Mouse (Mus musculus) ES-E14 (cell line): ENCODE measurements around the gene Hscb. TPM values are rescaled to one million over a fixed set of nuclear protein-coding genes. Genes with fewer than 3 reads are reported as not detected.

ENCODE experiments used
- DNase-seq: peaks from one replicate; pipeline ENCODE4 v3.0.0-alpha.2; 2013; ENCODE audit warnings: low read depth, low spot score
- H3K27ac ChIP-seq: 2 replicates; pipeline ENCODE4 v1.5.1; 2012; ENCODE audit warnings: low read depth, mild to moderate bottlenecking, low read length, moderate library complexity, mixed read lengths; ENCODE audit not compliant: poor library complexity, insufficient read depth, severe bottlenecking
- H3K36me3 ChIP-seq: 2 replicates; pipeline ENCODE4 v1.6.1; 2012; ENCODE audit warnings: mild to moderate bottlenecking, low read length, moderate library complexity, mixed read lengths; ENCODE audit not compliant: control insufficient read depth, poor library complexity, insufficient read depth, severe bottlenecking
- H3K4me1 ChIP-seq, 2 experiments: fragments of 150-350 bp in 1 of 2; sonication (generic) in 1 of 2; 2 replicates each; pipeline ENCODE4 v1.6.1; 2012; ENCODE audit warnings: low read length in 2 of 2, mild to moderate bottlenecking in 1 of 2, mixed read lengths in 1 of 2; ENCODE audit not compliant: control insufficient read depth in 2 of 2, insufficient read depth in 2 of 2, poor library complexity in 1 of 2
- H3K4me3 ChIP-seq, 2 experiments: fragments of 150-350 bp in 1 of 2; sonication (generic) in 1 of 2; 2 replicates each; pipeline ENCODE4 v1.5.1; 2012; ENCODE audit warnings: low read length in 2 of 2, low read depth in 1 of 2, mild to moderate bottlenecking in 1 of 2, mixed read lengths in 1 of 2; ENCODE audit not compliant: insufficient read depth in 1 of 2, poor library complexity in 1 of 2, severe bottlenecking in 1 of 2
- H3K9ac ChIP-seq: 2 replicates; pipeline ENCODE4 v1.6.1; 2012; ENCODE audit warnings: low read depth, mild to moderate bottlenecking, low read length, mixed read lengths; ENCODE audit not compliant: poor library complexity, insufficient read depth, severe bottlenecking
- H3K9me3 ChIP-seq: fragments of 150-350 bp; sonication (generic); 2 replicates; pipeline ENCODE4 v1.6.1; 2012; ENCODE audit warnings: low read depth, mild to moderate bottlenecking, low read length; ENCODE audit not compliant: control insufficient read depth, insufficient read depth
- CHD2 ChIP-seq: IDR thresholded peaks from 2 replicates; pipeline ENCODE4 v1.6.1; 2014; ENCODE audit warnings: mild to moderate bottlenecking, low read depth, low read length, inconsistent platforms
- HCFC1 ChIP-seq: IDR thresholded peaks from 2 replicates; pipeline ENCODE4 v1.6.1; 2012; ENCODE audit warnings: low read length, inconsistent platforms, borderline replicate concordance; ENCODE audit not compliant: insufficient read depth
- MAFK ChIP-seq: IDR thresholded peaks from 2 replicates; pipeline ENCODE4 v1.6.1; 2014; ENCODE audit warnings: mild to moderate bottlenecking, low read depth, low read length, inconsistent platforms; ENCODE audit not compliant: insufficient read depth
- ZC3H11A ChIP-seq: IDR thresholded peaks from 2 replicates; pipeline ENCODE4 v1.6.1; 2012; ENCODE audit warnings: low read depth, mild to moderate bottlenecking, inconsistent platforms, low read length, borderline replicate concordance
- ZNF384 ChIP-seq: IDR thresholded peaks from 2 replicates; pipeline ENCODE4 v1.6.1; 2012; ENCODE audit warnings: low read depth, low read length, inconsistent platforms
- in situ Hi-C, 2 experiments: fragments of 600-800 bp; cut with MboI; formaldehyde crosslinking; loops; one replicate each; pipeline ENCODE4 v1.15.1; 2025; ENCODE audit warnings: low sequenced_read_pairs in 2 of 2, inconsistent platforms in 1 of 2; ENCODE audit not compliant: unreplicated experiment in 2 of 2
- total RNA-seq: library from RNA; depleted of rRNA; stranded (reverse); fragments of 300-350 nt; gene quantifications from 2 replicates; pipeline ENCODE4 v1.2.3, GENCODE M21; 2012

Hscb gene
- total RNA-seq, 1 experiment = 22.9 TPM

DNA sequence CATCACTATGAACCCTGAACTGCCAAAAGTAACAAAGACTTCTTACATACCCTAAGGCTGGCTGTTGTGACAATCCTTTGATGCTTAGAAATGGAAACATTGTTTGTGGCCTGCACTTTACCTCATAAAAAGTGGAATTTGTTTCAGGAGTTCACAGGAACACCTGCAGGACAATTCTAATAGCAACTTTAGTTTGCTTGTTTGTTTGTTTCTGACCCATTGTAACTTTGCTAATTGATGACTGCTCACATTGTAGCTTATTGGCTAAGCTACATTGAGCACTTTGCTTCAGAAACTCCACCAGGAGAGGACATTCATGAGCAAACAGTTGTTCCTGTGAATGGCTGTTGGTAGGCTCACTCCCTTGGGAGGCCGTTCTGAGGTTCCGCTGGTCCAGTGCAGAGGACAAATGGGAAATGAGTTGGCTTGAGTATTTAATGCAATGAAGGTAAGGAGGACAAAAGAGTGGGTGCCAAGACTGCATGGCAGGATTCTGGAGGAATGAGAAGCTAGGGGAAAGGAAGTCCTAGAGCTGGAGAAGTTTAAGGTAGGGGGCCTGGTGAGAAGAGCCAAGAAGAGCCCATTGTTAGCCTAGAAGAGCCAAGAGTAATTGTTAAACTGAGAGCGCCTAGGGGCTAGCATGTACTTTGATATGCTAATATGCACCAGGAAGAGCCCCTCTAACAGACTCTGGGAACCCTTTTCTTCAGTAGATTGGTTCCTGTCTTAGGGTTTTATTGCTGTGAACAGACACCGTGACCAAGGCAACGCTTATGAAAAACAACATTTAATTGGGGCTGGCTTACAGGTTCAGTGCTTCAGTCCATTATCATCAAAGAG lies 38.3 kb upstream of the Hscb start:
- H3K27ac ChIP-seq = peak overlapping the region; percentile 61
- no peak overlapping the region for H3K9ac ChIP-seq
- H3K4me1 ChIP-seq = peaks cover 5% of the 10 kb centered on the region in 2 experiments; a peak in 2 of 4 replicates
- no peak overlapping the region for H3K4me3 ChIP-seq
- in situ Hi-C loops = no loop called here
- H3K9me3 ChIP-seq = no peaks in the 10 kb centered on the region
- TF ChIP-seq ZNF384 = no peak
- TF ChIP-seq ZC3H11A = no peak
- no peak for TF ChIP-seq HCFC1
- no peak for TF ChIP-seq CHD2
- no peak for TF ChIP-seq MAFK
- H3K36me3 ChIP-seq = peaks cover 10% of the 10 kb centered on the region; the same call in 1 of the 2 replicates
- peak; percentile 68 for DNase-seq

- DNase-seq = no peak
- Histone ChIP-seq H3K27ac (no peak overlapping the region), H3K36me3 (peaks cover 22% of the 10 kb centered on the region), H3K4me3 (no peak overlapping the region), H3K9me3 (no peaks in the 10 kb centered on the region), H3K4me1 (peaks cover 5% of the 10 kb centered on the region in 2 experiments; a peak in 2 of 4 replicates), H3K9ac (no peak overlapping the region)
- in situ Hi-C loops = no loop called here
- TF ChIP-seq HCFC1 (no peak), ZNF384 (no peak), ZC3H11A (no peak)
These were observed 35.7 kb upstream of the Hscb start for GRCm38 (mm10) chr5:110875286-110875685.

GRCm38 (mm10) chr5:110874711-110875110 lies 35.1 kb upstream of the Hscb start:
- in situ Hi-C loops = no loop called here
- Histone ChIP-seq H3K4me3 (no peak overlapping the region), H3K27ac (no peak overlapping the region), H3K9ac (no peak overlapping the region), H3K36me3 (peaks cover 25% of the 10 kb centered on the region), H3K9me3 (no peaks in the 10 kb centered on the region), H3K4me1 (peaks cover 5% of the 10 kb centered on the region in 2 experiments; a peak in 2 of 4 replicates)
- TF ChIP-seq HCFC1 (no peak), ZC3H11A (no peak), ZNF384 (no peak), MAFK (no peak)
- no peak for DNase-seq

DNA sequence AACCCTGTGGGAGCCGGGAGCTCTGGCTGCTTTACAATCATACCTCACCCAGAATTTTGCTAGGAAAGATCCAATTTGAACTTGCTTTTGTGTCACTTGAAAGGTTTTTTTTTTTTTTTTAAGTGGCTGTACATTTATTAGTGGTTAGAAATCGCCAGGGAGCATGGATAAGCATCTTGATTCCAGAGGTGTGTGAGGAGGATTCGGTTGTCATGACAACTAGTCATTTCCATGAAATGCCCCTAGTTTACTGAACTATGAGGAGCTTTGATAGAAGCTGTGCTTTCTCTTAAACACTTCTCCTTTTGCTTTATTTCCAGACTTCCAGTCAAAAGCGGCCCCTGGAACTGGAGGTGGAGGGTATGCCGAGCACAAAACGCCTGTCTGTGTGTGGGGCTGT lies 33.6 kb upstream of the Hscb start:
- Histone ChIP-seq H3K36me3 (peaks cover 31% of the 10 kb centered on the region), H3K4me3 (no peak overlapping the region), H3K4me1 (peaks cover 5% of the 10 kb centered on the region in 2 experiments; a peak in 2 of 4 replicates), H3K9ac (no peak overlapping the region), H3K27ac (no peak overlapping the region), H3K9me3 (no peaks in the 10 kb centered on the region)
- in situ Hi-C loops = no loop called here
- no peak for DNase-seq
- TF ChIP-seq MAFK (no peak), HCFC1 (no peak), ZNF384 (no peak), CHD2 (no peak)

DNA sequence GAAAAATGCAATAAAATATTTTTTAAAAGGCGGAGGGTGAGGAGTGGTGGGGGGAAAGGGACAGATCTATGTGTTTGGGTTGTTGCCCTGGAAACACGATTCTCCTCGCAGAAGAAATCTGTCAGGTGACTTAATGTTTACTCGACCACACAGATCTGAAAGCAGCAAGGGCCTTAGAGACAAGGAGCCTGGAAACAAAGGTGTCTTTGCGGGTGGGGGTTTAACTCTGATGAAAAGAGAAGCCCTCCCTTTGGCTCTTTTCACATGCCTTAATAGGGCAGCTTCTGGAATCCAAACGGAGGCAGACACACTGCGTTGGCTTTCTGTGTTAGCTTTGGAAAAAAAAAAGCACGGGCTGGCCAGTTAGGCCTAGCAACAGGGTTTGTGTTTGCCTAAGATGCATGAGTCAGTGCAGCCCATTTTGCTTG lies 29.7 kb upstream of the Hscb start:
- no peak for TF ChIP-seq ZNF384
- in situ Hi-C loops = no loop called here
- DNase-seq = no peak

More for the DNA sequence above, 29.7 kb upstream of the Hscb start:
- no peaks in the 10 kb centered on the region for H3K4me1 ChIP-seq
- H3K27ac ChIP-seq = no peak overlapping the region
- H3K36me3 ChIP-seq = peaks cover 32% of the 10 kb centered on the region
- no peak overlapping the region for H3K9ac ChIP-seq
- H3K9me3 ChIP-seq = no peaks in the 10 kb centered on the region
- no peak overlapping the region for H3K4me3 ChIP-seq
